Mouse (Mus musculus): ENCODE measurements at regions not wholly inside any gene's neighbourhood (a gene's known extent, or its start where the extent isn't known, plus 50 kb on each side); places are given as distances from the start of the nearest gene placed in this dataset.

GRCm38 (mm10) chr7:129814149-129814860, 222.6 kb downstream of the Wdr11 start:
- no peak for DNase-seq (ENCODE audit: low spot score in 2 of 2)

GRCm38 (mm10) chr7:129818833-129819232, 227.2 kb downstream of the Wdr11 start:
- DNase-seq (ENCODE audit: low spot score in 2 of 2), result no peak

- no peak for DNase-seq (ENCODE audit: low spot score in 2 of 2)
Observed at GRCm38 (mm10) chr7:129819651-129820050, 228.0 kb downstream of the Wdr11 start.

GRCm38 (mm10) chr7:129828970-129829369, 237.3 kb downstream of the Wdr11 start:
- DNase-seq (ENCODE audit: low spot score in 2 of 2), result no peak

- no peak for DNase-seq (ENCODE audit: low spot score in 2 of 2)
Observed at GRCm38 (mm10) chr7:129832830-129833229, 241.2 kb downstream of the Wdr11 start.

- no peak for DNase-seq (ENCODE audit: low spot score in 2 of 2)
Observed at GRCm38 (mm10) chr7:129842303-129843122, 250.8 kb downstream of the Wdr11 start.

- no peak for DNase-seq (ENCODE audit: low spot score in 2 of 2)
Observed at GRCm38 (mm10) chr7:129847136-129847535, 255.5 kb downstream of the Wdr11 start.

GRCm38 (mm10) chr7:129853596-129853995, 261.9 kb downstream of the Wdr11 start:
- DNase-seq (ENCODE audit: low spot score in 2 of 2), result no peak

GRCm38 (mm10) chr7:129854942-129855341, 263.3 kb downstream of the Wdr11 start:
- DNase-seq (ENCODE audit: low spot score in 2 of 2), result no peak

GRCm38 (mm10) chr7:129862966-129863365, 271.3 kb downstream of the Wdr11 start:
- DNase-seq (ENCODE audit: low spot score in 2 of 2), result no peak

GRCm38 (mm10) chr7:129865536-129865935, 273.9 kb downstream of the Wdr11 start:
- DNase-seq (ENCODE audit: low spot score in 2 of 2), result no peak

- DNase-seq (ENCODE audit: low spot score in 2 of 2), result no peak
Observed at GRCm38 (mm10) chr7:129872208-129872790, 280.6 kb downstream of the Wdr11 start.

GRCm38 (mm10) chr7:129876202-129876851, 284.7 kb downstream of the Wdr11 start:
- no peak for DNase-seq (ENCODE audit: low spot score in 2 of 2)

- no peak for DNase-seq (ENCODE audit: low spot score in 2 of 2)
Observed at GRCm38 (mm10) chr7:129876852-129877223, 285.2 kb downstream of the Wdr11 start.

GRCm38 (mm10) chr7:129896291-129896690, 304.6 kb downstream of the Wdr11 start:
- DNase-seq (ENCODE audit: low spot score in 2 of 2), result no peak

- DNase-seq (ENCODE audit: low spot score in 2 of 2), result no peak
Observed at GRCm38 (mm10) chr7:129897511-129897910, 305.8 kb downstream of the Wdr11 start.

GRCm38 (mm10) chr7:129902256-129902655, 310.6 kb downstream of the Wdr11 start:
- no peak for DNase-seq (ENCODE audit: low spot score in 2 of 2)

GRCm38 (mm10) chr7:129903126-129903525, 311.5 kb downstream of the Wdr11 start:
- DNase-seq (ENCODE audit: low spot score in 2 of 2), result no peak

GRCm38 (mm10) chr7:129906131-129906530, 314.5 kb downstream of the Wdr11 start:
- DNase-seq (ENCODE audit: low spot score in 2 of 2), result no peak

GRCm38 (mm10) chr7:129908826-129909225, 317.2 kb downstream of the Wdr11 start:
- no peak for DNase-seq (ENCODE audit: low spot score in 2 of 2)

- DNase-seq (ENCODE audit: low spot score in 2 of 2), result no peak
Observed at GRCm38 (mm10) chr7:129909730-129910129, 318.1 kb downstream of the Wdr11 start.

- no peak for DNase-seq (ENCODE audit: low spot score in 2 of 2)
Observed at GRCm38 (mm10) chr7:129910826-129911225, 319.2 kb downstream of the Wdr11 start.

Data from spleen, postnatal 36 days (tissue).